Mouse (Mus musculus) C2C12 (cell line): ENCODE results near the gene Scfd2. TPM values are rescaled to one million over a fixed set of nuclear protein-coding genes. Genes with fewer than 3 reads are reported as not detected.

ENCODE experiments used
- H3K27me3 ChIP-seq: one replicate; pipeline ENCODE4 v1.6.1; 2011; ENCODE audit not compliant: control insufficient read depth, insufficient read depth, insufficient read length
- H3K36me3 ChIP-seq: one replicate; pipeline ENCODE4 v1.6.1; 2011; ENCODE audit not compliant: control insufficient read depth, insufficient read depth
- H3K4me3 ChIP-seq: one replicate; pipeline ENCODE4 v1.5.1; 2011; ENCODE audit warnings: mild to moderate bottlenecking, control low read depth; ENCODE audit not compliant: poor library complexity, insufficient read depth, severe bottlenecking
- H3K79me2 ChIP-seq: one replicate; pipeline ENCODE4 v1.6.1; 2011; ENCODE audit not compliant: control insufficient read depth, insufficient read depth
- H3K79me3 ChIP-seq: one replicate; pipeline ENCODE4 v1.6.1; 2011; ENCODE audit warnings: low read depth, control low read depth
- H3ac ChIP-seq: one replicate; pipeline ENCODE3; 2011; ENCODE audit warnings: low read depth; ENCODE audit not compliant: control insufficient read depth, insufficient read length
- CEBPB ChIP-seq: IDR thresholded peaks from one replicate; pipeline ENCODE4 v1.6.1; 2011; ENCODE audit warnings: low read depth, mild to moderate bottlenecking, control low read depth, moderate library complexity
- CTCF ChIP-seq: IDR thresholded peaks from one replicate; pipeline ENCODE4 v1.5.1; 2011; ENCODE audit not compliant: control insufficient read depth, insufficient read depth, insufficient read length
- FOSL1 ChIP-seq: IDR thresholded peaks from one replicate; pipeline ENCODE4 v1.8.0; 2011; ENCODE audit warnings: mild to moderate bottlenecking, low read length; ENCODE audit not compliant: poor library complexity, insufficient read depth, severe bottlenecking
- MAX ChIP-seq: IDR thresholded peaks from one replicate; pipeline ENCODE4 v1.6.1; 2011; ENCODE audit warnings: mild to moderate bottlenecking, control low read depth
- MYOD1 ChIP-seq: IDR thresholded peaks from one replicate; pipeline ENCODE4 v1.6.1; 2011; ENCODE audit warnings: low read depth; ENCODE audit not compliant: control insufficient read depth, insufficient read length
- MYOG ChIP-seq: IDR thresholded peaks from one replicate; pipeline ENCODE4 v1.6.1; 2011; ENCODE audit not compliant: control insufficient read depth, insufficient read length; ENCODE audit errors: extremely low read depth
- USF1 ChIP-seq: IDR thresholded peaks from one replicate; pipeline ENCODE4 v1.6.1; 2011; ENCODE audit warnings: low read depth, mild to moderate bottlenecking, control low read depth, moderate library complexity
- polyA plus RNA-seq: library from polyadenylated mRNA; unstranded; fragments of >200 nt; fragmentation: generic; extraction: Trizol; gene quantifications from one replicate; pipeline ENCODE4 v1.2.1, GENCODE M21; 2012; ENCODE audit warnings: missing spikeins

Scfd2 gene
- polyA plus RNA-seq, 1 experiment: 5.8 TPM

DNA sequence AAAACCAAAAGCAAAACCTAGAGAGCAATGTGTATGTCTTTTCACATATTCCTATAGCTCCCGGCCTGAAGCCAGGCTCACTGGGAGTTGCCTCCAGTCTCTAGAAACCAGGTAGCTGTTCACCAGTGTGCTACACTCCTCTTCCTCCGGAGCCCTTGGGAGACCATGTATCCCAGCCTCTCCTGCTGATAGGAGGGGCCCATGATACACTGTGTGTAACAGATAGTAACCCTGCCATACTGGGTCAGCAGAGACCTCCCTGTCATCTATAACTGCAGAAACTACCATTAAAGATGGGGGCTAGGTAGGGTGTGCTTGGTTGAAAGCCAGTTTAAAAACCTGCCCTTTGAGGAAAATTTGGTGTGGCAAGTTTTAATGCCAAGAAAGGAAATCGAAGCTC lies 214.4 kb downstream of the Scfd2 start:
- no peak overlapping the region for H3ac ChIP-seq
- TF ChIP-seq FOSL1 (no peak), CTCF (no peak), MYOD1 (no peak), MYOG (no peak), CEBPB (no peak), USF1 (no peak), MAX (no peak)
- H3K79me2 ChIP-seq: no peaks in the 10 kb centered on the region
- H3K79me3 ChIP-seq: no peaks in the 10 kb centered on the region
- no peaks in the 10 kb centered on the region for H3K27me3 ChIP-seq
- H3K36me3 ChIP-seq: no peaks in the 10 kb centered on the region
- H3K4me3 ChIP-seq: no peak overlapping the region

- TF ChIP-seq MYOG: no peak
- no peak for TF ChIP-seq USF1
- TF ChIP-seq CEBPB: no peak
- no peak for TF ChIP-seq MYOD1
- no peak for TF ChIP-seq FOSL1
- no peak for TF ChIP-seq CTCF
- TF ChIP-seq MAX: no peak
- H3K79me3 ChIP-seq: no peaks in the 10 kb centered on the region
- no peak overlapping the region for H3ac ChIP-seq
- H3K36me3 ChIP-seq: no peaks in the 10 kb centered on the region
- H3K79me2 ChIP-seq: no peaks in the 10 kb centered on the region
- no peaks in the 10 kb centered on the region for H3K27me3 ChIP-seq
- H3K4me3 ChIP-seq: no peak overlapping the region
These were observed 215.1 kb downstream of the Scfd2 start for GRCm38 (mm10) chr5:74316333-74316945.

DNA sequence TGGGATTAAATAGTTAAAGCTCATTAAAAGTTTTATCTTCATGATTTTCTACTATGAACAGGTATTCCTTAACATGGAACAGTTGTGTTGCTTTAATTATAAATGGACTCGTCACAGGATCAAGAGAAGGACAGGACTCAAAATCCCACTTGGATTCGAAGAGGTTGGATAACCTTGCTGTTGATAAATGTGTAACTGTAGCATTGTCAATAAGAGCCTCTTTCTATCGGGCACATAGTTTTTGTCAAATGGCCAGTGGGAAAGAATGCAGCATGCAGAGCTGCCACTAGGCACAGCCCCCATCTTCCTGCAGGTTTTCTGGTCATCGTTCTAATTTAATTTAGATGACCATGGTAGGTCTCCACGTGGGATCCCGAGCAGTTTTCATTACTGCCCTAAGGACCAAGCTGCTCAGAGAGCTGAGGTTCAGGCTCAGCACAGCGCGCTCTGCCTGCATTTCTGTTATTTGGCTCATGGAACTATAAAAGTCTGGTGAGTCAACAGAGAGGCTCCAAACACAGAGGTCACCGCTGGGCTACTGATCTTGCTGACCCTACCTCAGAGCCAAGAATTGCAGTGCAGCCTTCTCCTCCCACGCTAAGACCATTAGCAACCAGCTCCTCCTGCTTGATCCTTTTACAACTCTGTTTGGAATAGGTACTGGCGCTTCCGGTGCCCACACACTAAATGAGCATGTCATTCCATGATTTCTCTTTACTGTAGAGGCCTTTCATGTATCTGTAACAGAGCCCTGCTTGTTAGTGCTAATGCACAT lies 215.9 kb downstream of the Scfd2 start:
- TF ChIP-seq MYOG (no peak), FOSL1 (no peak), USF1 (no peak), MYOD1 (no peak), MAX (no peak), CTCF (no peak), CEBPB (no peak)
- no peaks in the 10 kb centered on the region for H3K27me3 ChIP-seq
- no peaks in the 10 kb centered on the region for H3K36me3 ChIP-seq
- H3ac ChIP-seq: no peak overlapping the region
- no peaks in the 10 kb centered on the region for H3K79me3 ChIP-seq
- H3K4me3 ChIP-seq: no peak overlapping the region
- H3K79me2 ChIP-seq: no peaks in the 10 kb centered on the region

GRCm38 (mm10) chr5:74314501-74314900 lies 217.1 kb downstream of the Scfd2 start:
- Histone ChIP-seq H3K36me3 (no peaks in the 10 kb centered on the region), H3K79me3 (no peaks in the 10 kb centered on the region)
- no peak for TF ChIP-seq CTCF
- no peak for TF ChIP-seq MAX
- TF ChIP-seq USF1: no peak
- TF ChIP-seq MYOD1: no peak
- no peak for TF ChIP-seq FOSL1
- no peak for TF ChIP-seq MYOG
- TF ChIP-seq CEBPB: no peak

GRCm38 (mm10) chr5:74313542-74313941 lies 218.0 kb downstream of the Scfd2 start:
- no peaks in the 10 kb centered on the region for H3K79me2 ChIP-seq
- H3K27me3 ChIP-seq: no peaks in the 10 kb centered on the region
- no peaks in the 10 kb centered on the region for H3K79me3 ChIP-seq
- TF ChIP-seq CTCF: no peak
- no peak for TF ChIP-seq USF1
- TF ChIP-seq MAX: no peak
- TF ChIP-seq MYOD1: no peak
- TF ChIP-seq FOSL1: no peak
- no peak for TF ChIP-seq CEBPB
- TF ChIP-seq MYOG: no peak
- no peak overlapping the region for H3K4me3 ChIP-seq
- no peak overlapping the region for H3ac ChIP-seq
- no peaks in the 10 kb centered on the region for H3K36me3 ChIP-seq

More at GRCm38 (mm10) chr5:74314501-74314900, 217.1 kb downstream of the Scfd2 start:
- no peak overlapping the region for H3ac ChIP-seq
- no peaks in the 10 kb centered on the region for H3K79me2 ChIP-seq
- H3K4me3 ChIP-seq: no peak overlapping the region
- no peaks in the 10 kb centered on the region for H3K27me3 ChIP-seq

DNA sequence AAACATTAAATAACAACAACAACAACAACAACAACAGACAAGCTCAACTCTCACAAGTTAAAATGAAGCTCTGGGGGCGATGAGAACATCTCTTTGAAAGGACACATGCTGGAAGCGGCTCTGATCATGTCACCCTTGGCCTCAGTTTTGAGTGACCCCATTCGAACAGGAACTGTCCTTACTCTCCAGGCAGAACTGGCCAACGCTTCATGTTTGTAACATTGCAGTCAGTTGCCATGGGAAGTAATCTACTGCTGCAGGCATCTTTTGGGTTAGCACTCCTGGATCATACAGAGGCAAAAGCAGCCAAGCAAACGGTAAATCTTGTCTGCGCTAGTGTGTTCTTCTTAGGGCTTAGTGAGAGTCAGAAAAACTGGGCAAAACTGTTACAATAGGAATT lies 219.7 kb downstream of the Scfd2 start:
- H3K36me3 ChIP-seq: no peaks in the 10 kb centered on the region
- no peaks in the 10 kb centered on the region for H3K79me2 ChIP-seq
- H3ac ChIP-seq: no peak overlapping the region
- no peak overlapping the region for H3K4me3 ChIP-seq
- H3K27me3 ChIP-seq: no peaks in the 10 kb centered on the region
- TF ChIP-seq MAX: no peak
- no peak for TF ChIP-seq CTCF
- no peaks in the 10 kb centered on the region for H3K79me3 ChIP-seq
